12 mouse cellular contexts compared by ENCODE assay signal in genomic region chr1:182500843-182501242, GRCm38 (mm10). TPM values are rescaled to one million over a fixed set of nuclear protein-coding genes. Genes with fewer than 3 reads are reported as not detected.
DNase-seq lines count a peak whose midpoint lies in the region; ATAC-seq and TF ChIP-seq lines count a peak whose summit lies in the region.
"Had no signal": no experiment of that assay in that cellular context is flagged by ENCODE, and none has a peak within 500 bp of the region (broad histone marks: within the 10 kb centered on the region; RNA-seq: fewer than 3 reads in every experiment).

No protein-coding gene starts in this region.

- peak overlapping the region; percentile 71 for H3K27ac ChIP-seq in heart, embryonic 10.5 days
- no peak overlapping the region for H3K27ac ChIP-seq in kidney, embryonic 16.5 days (ENCODE audit: low read length)
- H3K27ac ChIP-seq in midbrain, embryonic 14.5 days (replicated peaks; ENCODE audit: low read depth, low read length), result no peak overlapping the region
- H3K27ac ChIP-seq in midbrain, postnatal 0 days (ENCODE audit: low read depth, low read length), result no peak overlapping the region
- H3K27ac ChIP-seq: embryonic facial prominence, embryonic 10.5 days; kidney, embryonic 15.5 days had no signal

- H3K27me3 ChIP-seq in heart, embryonic 10.5 days (ENCODE audit: insufficient read depth, poor library complexity, severe bottlenecking), result no peaks in the 10 kb centered on the region
- no peaks in the 10 kb centered on the region for H3K27me3 ChIP-seq in kidney, embryonic 16.5 days (ENCODE audit: insufficient read depth, low read length)
- no peaks in the 10 kb centered on the region for H3K27me3 ChIP-seq in midbrain, embryonic 14.5 days (ENCODE audit: control insufficient read depth, insufficient read depth, low read length)
- H3K27me3 ChIP-seq in midbrain, postnatal 0 days (ENCODE audit: insufficient read depth, low read length), result no peaks in the 10 kb centered on the region
- H3K27me3 ChIP-seq: kidney, embryonic 15.5 days had no signal

- 81% methylated on average over 4 of the region's 4 CpGs for WGBS in heart, embryonic 10.5 days
- WGBS in kidney, embryonic 16.5 days, result 77% methylated on average over 4 of the region's 4 CpGs
- 91% methylated on average over 4 of the region's 4 CpGs for WGBS in midbrain, embryonic 14.5 days
- 94% methylated on average over 4 of the region's 4 CpGs for WGBS in midbrain, postnatal 0 days

- H3K9me3 ChIP-seq in heart, embryonic 10.5 days, result no peaks in the 10 kb centered on the region
- no peaks in the 10 kb centered on the region for H3K9me3 ChIP-seq in kidney, embryonic 16.5 days (ENCODE audit: low read length)
- H3K9me3 ChIP-seq in midbrain, embryonic 14.5 days (ENCODE audit: control insufficient read depth, low read length), result no peaks in the 10 kb centered on the region
- no peaks in the 10 kb centered on the region for H3K9me3 ChIP-seq in midbrain, postnatal 0 days (ENCODE audit: low read length)
- H3K9me3 ChIP-seq: embryonic facial prominence, embryonic 10.5 days; kidney, embryonic 15.5 days had no signal

- no peak overlapping the region for H3K4me3 ChIP-seq in heart, embryonic 10.5 days
- H3K4me3 ChIP-seq in kidney, embryonic 16.5 days (ENCODE audit: low read length), result no peak overlapping the region
- H3K4me3 ChIP-seq in midbrain, embryonic 14.5 days (replicated peaks; ENCODE audit: low read depth, low read length), result no peak overlapping the region
- H3K4me3 ChIP-seq in midbrain, postnatal 0 days (ENCODE audit: low read depth, low read length), result no peak overlapping the region
- H3K4me3 ChIP-seq: embryonic facial prominence, embryonic 10.5 days; kidney, embryonic 15.5 days had no signal

- peaks cover 23% of the 10 kb centered on the region for H3K36me3 ChIP-seq in heart, embryonic 10.5 days
- 0 out of 2 replicates have a peak, but pooled peaks cover 15% of the 10 kb centered on the region for H3K36me3 ChIP-seq in kidney, embryonic 16.5 days (ENCODE audit: insufficient read depth, low read length)
- H3K36me3 ChIP-seq in midbrain, embryonic 14.5 days (ENCODE audit: control insufficient read depth, insufficient read depth, low read length), result peaks cover 7% of the 10 kb centered on the region; the same call in 1 of the 2 replicates
- H3K36me3 ChIP-seq in midbrain, postnatal 0 days (ENCODE audit: insufficient read depth, low read length), result no peaks in the 10 kb centered on the region

- intact Hi-C loops in left cerebral cortex, postnatal 25 days (cut with DNase I), result no loop called here

- no peak for TF ChIP-seq CTCF in midbrain, postnatal 0 days (IDR thresholded peaks at IDR 0.05)

- no peak for DNase-seq in heart, embryonic 10.5 days (ENCODE audit: low spot score)
- no peak for DNase-seq in heart, adult 11 months
- DNase-seq in kidney, postnatal 14 days, result peak; percentile 20
- DNase-seq in midbrain, embryonic 14.5 days, result peak; percentile 40
- no peak for DNase-seq in midbrain, postnatal 0 days (ENCODE audit: low spot score)
- DNase-seq in cerebellum, adult 18-20 months, result no peak
- DNase-seq in left cerebral cortex, postnatal 25 days (ENCODE audit: low spot score in 2 of 2), result no peak
- DNase-seq: cerebellum, adult 8-10 months; layer of hippocampus, postnatal 36 days had no signal

- ATAC-seq in kidney, embryonic 16.5 days (ENCODE audit: low FRiP score, low TSS enrichment), result no peak
- ATAC-seq in midbrain, embryonic 14.5 days (ENCODE audit: low FRiP score, low TSS enrichment), result no peak
- no peak for ATAC-seq in midbrain, postnatal 0 days (ENCODE audit: low FRiP score)

- H3K9ac ChIP-seq in kidney, embryonic 16.5 days (replicated peaks; ENCODE audit: low read length), result no peak overlapping the region
- no peak overlapping the region for H3K9ac ChIP-seq in midbrain, embryonic 14.5 days (replicated peaks; ENCODE audit: low read length)
- no peak overlapping the region for H3K9ac ChIP-seq in midbrain, postnatal 0 days (replicated peaks; ENCODE audit: low read length, poor library complexity, severe bottlenecking)
- H3K9ac ChIP-seq: kidney, embryonic 15.5 days had no signal

- peaks cover 84% of the 10 kb centered on the region for H3K4me1 ChIP-seq in heart, embryonic 10.5 days
- peaks cover 41% of the 10 kb centered on the region for H3K4me1 ChIP-seq in kidney, embryonic 16.5 days (ENCODE audit: insufficient read depth, low read length)
- H3K4me1 ChIP-seq in midbrain, embryonic 14.5 days (ENCODE audit: control insufficient read depth, insufficient read depth, low read length), result no peaks in the 10 kb centered on the region
- H3K4me1 ChIP-seq in midbrain, postnatal 0 days (ENCODE audit: insufficient read depth, low read length), result no peaks in the 10 kb centered on the region

- H3K4me2 ChIP-seq in kidney, embryonic 16.5 days (replicated peaks; ENCODE audit: low read depth, low read length), result no peak overlapping the region
- H3K4me2 ChIP-seq in midbrain, embryonic 14.5 days (ENCODE audit: low read length), result no peak overlapping the region
- H3K4me2 ChIP-seq in midbrain, postnatal 0 days (ENCODE audit: low read depth, low read length, poor library complexity, severe bottlenecking), result no peak overlapping the region
- H3K4me2 ChIP-seq: kidney, embryonic 15.5 days had no signal

RNA-seq across cellular contexts. Expression of gene Capn2, which starts 16.6 kb away (rescaled TPM):
- 96.0 and 107 TPM in 2 replicates for polyA plus RNA-seq in heart, embryonic 10.5 days (2016; fragmentation: Nextera tagmentation; extraction: Ambion mirVana)
- polyA plus RNA-seq in kidney, embryonic 16.5 days (2015; fragmentation: Nextera tagmentation; extraction: Ambion mirVana), result 136 and 142 TPM in 2 replicates
- polyA plus RNA-seq in midbrain, embryonic 14.5 days (2014; fragmentation: Nextera tagmentation; extraction: Ambion mirVana), result 57.9 and 68.7 TPM in 2 replicates
- 84.3 and 88.2 TPM in 2 replicates for total RNA-seq in midbrain, postnatal 0 days (2014; rRNA removed)
- 78.6 and 82.1 TPM in 2 replicates for polyA plus RNA-seq in midbrain, postnatal 0 days (2015; fragmentation: Nextera tagmentation; extraction: Ambion mirVana)
- total RNA-seq in left cerebral cortex, postnatal 25 days (2021), result 10 to 100 TPM; 52.9 to 61.4 TPM

Comparison
In these comparisons a context has a peak if more than half of its experiments do, and no peak if none do; other contexts are left out.
1. DNase-seq: peak in kidney, postnatal 14 days (single experiment) and midbrain, embryonic 14.5 days (single experiment); none in heart, embryonic 10.5 days (single experiment), heart, adult 11 months (single experiment), midbrain, postnatal 0 days (single experiment), cerebellum, adult 18-20 months (0 of 2) and left cerebral cortex, postnatal 25 days (0 of 2).